Mouse (Mus musculus) hindbrain, embryonic 13.5 days (tissue): ENCODE measurements around the gene Cotl1. TPM values are rescaled to one million over a fixed set of nuclear protein-coding genes. Genes with fewer than 3 reads are reported as not detected.

Experiments
- ATAC-seq: fragments of 200-750 bp; cut with Nextera tagmentation; 2 replicates; pipeline ENCODE4 v1.8.0; 2017; ENCODE audit warnings: moderate TSS enrichment; ENCODE audit not compliant: low FRiP score
- H3K27ac ChIP-seq: fragments of 300-500 bp; sonication (generic); 2 replicates; pipeline ENCODE4 v1.5.1; 2015; ENCODE audit warnings: inconsistent platforms, mild to moderate bottlenecking, moderate library complexity
- H3K27me3 ChIP-seq: fragments of 300-500 bp; sonication (generic); 2 replicates; pipeline ENCODE4 v1.6.1; 2015; ENCODE audit warnings: mild to moderate bottlenecking, inconsistent platforms
- H3K36me3 ChIP-seq: fragments of 300-500 bp; sonication (generic); 2 replicates; pipeline ENCODE4 v1.6.1; 2015; ENCODE audit warnings: mild to moderate bottlenecking, inconsistent platforms
- H3K4me1 ChIP-seq: fragments of 300-500 bp; sonication (generic); replicated peaks from 2 replicates; pipeline ENCODE4 v1.6.1; 2015; ENCODE audit warnings: inconsistent platforms
- H3K4me2 ChIP-seq: fragments of 300-500 bp; sonication (generic); 2 replicates; pipeline ENCODE4 v1.6.1; 2015; ENCODE audit warnings: inconsistent platforms, mild to moderate bottlenecking, moderate library complexity
- H3K4me3 ChIP-seq: fragments of 300-500 bp; sonication (generic); 2 replicates; pipeline ENCODE4 v1.5.1; 2015; ENCODE audit warnings: mild to moderate bottlenecking, inconsistent platforms
- H3K9ac ChIP-seq: fragments of 300-500 bp; sonication (generic); 2 replicates; pipeline ENCODE4 v1.6.1; 2015; ENCODE audit warnings: mild to moderate bottlenecking, inconsistent platforms
- H3K9me3 ChIP-seq: fragments of 300-500 bp; sonication (generic); 2 replicates; pipeline ENCODE4 v1.6.1; 2016; ENCODE audit warnings: inconsistent platforms
- WGBS: fragments of 180-500 bp; shearing (Covaris S2); methylation state at CpG from one replicate; pipeline ENCODE4 v1.1.7; 2015; 5-methylcytosine and 5-hydroxymethylcytosine counted together
- polyA plus RNA-seq: library from polyadenylated mRNA; unstranded; fragments of >200 nt; fragmentation: Nextera tagmentation; extraction: Ambion mirVana; gene quantifications from 2 replicates; pipeline ENCODE4 v1.2.1, GENCODE M21; 2015

Cotl1 gene
- polyA plus RNA-seq, 1 experiment from 2014 or later: 106 TPM

- Histone ChIP-seq H3K4me1 (peaks cover 72% of the 10 kb centered on the region), H3K9ac (peak overlapping the region; percentile 87), H3K27ac (peak overlapping the region; percentile 88), H3K4me2 (peak overlapping the region; percentile 83), H3K27me3 (no peaks in the 10 kb centered on the region), H3K4me3 (peak overlapping the region; percentile 76), H3K36me3 (peaks cover 14% of the 10 kb centered on the region; the same call in 1 of the 2 replicates), H3K9me3 (no peaks in the 10 kb centered on the region)
- WGBS: 34% methylated on average over 10 of the region's 10 CpGs
- no peak for ATAC-seq
Observed at GRCm38 (mm10) chr8:119837553-119838071, 2.7 kb downstream of the Cotl1 start.

DNA sequence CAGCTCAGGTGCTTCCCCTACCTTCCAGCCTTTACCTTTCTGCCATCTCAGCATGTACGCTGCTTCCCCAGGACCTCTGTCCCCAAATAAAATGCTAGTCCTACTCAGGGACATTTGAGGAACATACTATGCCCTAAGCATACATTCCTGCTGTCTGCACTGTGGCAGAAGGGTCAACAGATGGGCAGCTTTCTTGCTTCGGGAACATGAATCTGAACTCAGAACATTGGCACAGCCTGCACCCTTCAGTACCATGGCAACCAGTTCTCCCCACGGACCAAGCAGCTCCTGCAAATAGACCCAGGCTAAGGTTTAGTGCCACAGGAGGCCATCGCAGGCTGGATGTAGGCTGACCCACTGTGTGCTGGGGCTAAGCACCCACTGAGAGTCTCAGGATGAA is 3.5 kb downstream of the Cotl1 start:
- Histone ChIP-seq H3K9ac (peak overlapping the region; percentile 87), H3K4me3 (peak overlapping the region; percentile 1; the same call in 1 of the 2 replicates), H3K27ac (no peak overlapping the region), H3K4me2 (peak overlapping the region; percentile 83), H3K9me3 (no peaks in the 10 kb centered on the region), H3K27me3 (no peaks in the 10 kb centered on the region), H3K36me3 (peaks cover 14% of the 10 kb centered on the region; the same call in 1 of the 2 replicates), H3K4me1 (peaks cover 80% of the 10 kb centered on the region)
- WGBS: 70% methylated on average over 4 of the region's 4 CpGs
- no peak for ATAC-seq

- H3K4me1 ChIP-seq: peaks cover 87% of the 10 kb centered on the region
- no peaks in the 10 kb centered on the region for H3K9me3 ChIP-seq
- peaks cover 14% of the 10 kb centered on the region; the same call in 1 of the 2 replicates for H3K36me3 ChIP-seq
- 92% methylated on average over 5 of the region's 5 CpGs for WGBS
- H3K9ac ChIP-seq: no peak overlapping the region
- H3K27ac ChIP-seq: no peak overlapping the region
- ATAC-seq: no peak
- no peaks in the 10 kb centered on the region for H3K27me3 ChIP-seq
- H3K4me2 ChIP-seq: no peak overlapping the region
- H3K4me3 ChIP-seq: no peak overlapping the region
Observed at GRCm38 (mm10) chr8:119835270-119835669, 5.1 kb downstream of the Cotl1 start.

- Histone ChIP-seq H3K9me3 (no peaks in the 10 kb centered on the region), H3K27ac (no peak overlapping the region), H3K9ac (no peak overlapping the region), H3K4me1 (peaks cover 92% of the 10 kb centered on the region), H3K4me3 (no peak overlapping the region), H3K36me3 (peaks cover 14% of the 10 kb centered on the region; the same call in 1 of the 2 replicates), H3K27me3 (no peaks in the 10 kb centered on the region), H3K4me2 (no peak overlapping the region)
- no peak for ATAC-seq
- 82% methylated on average over 6 of the region's 6 CpGs for WGBS
Observed at GRCm38 (mm10) chr8:119834676-119835075, 5.7 kb downstream of the Cotl1 start.

DNA sequence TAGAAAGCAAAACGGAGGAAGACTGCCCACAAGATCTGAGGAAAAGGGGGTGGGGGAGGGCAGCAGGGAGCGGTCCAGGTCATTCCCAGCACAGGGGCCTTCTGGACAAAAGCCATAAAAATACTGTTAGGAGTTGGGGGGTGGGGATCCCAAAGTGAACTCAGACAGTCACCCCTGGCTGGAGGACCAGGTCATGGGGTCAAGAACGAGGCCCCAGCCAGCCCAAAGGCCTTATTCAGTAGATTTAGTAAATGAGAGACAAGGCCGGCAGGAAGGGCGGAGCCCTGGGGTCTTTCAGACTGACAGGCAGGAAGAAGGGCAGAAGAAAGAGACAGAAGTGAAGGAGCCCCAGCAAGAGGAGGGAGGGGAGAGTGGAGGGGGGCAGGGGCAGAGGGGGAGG is 7.4 kb downstream of the Cotl1 start:
- no peaks in the 10 kb centered on the region for H3K27me3 ChIP-seq
- peak overlapping the region; percentile 82 for H3K27ac ChIP-seq
- no peak for ATAC-seq
- 7% methylated on average over 5 of the region's 5 CpGs for WGBS
- H3K9ac ChIP-seq: peak overlapping the region; percentile 21; the same call in 1 of the 2 replicates
- H3K4me2 ChIP-seq: peak overlapping the region; percentile 25; the same call in 1 of the 2 replicates
- H3K4me1 ChIP-seq: peaks cover 92% of the 10 kb centered on the region
- no peaks in the 10 kb centered on the region for H3K9me3 ChIP-seq
- peaks cover 14% of the 10 kb centered on the region; the same call in 1 of the 2 replicates for H3K36me3 ChIP-seq
- H3K4me3 ChIP-seq: no peak overlapping the region

DNA sequence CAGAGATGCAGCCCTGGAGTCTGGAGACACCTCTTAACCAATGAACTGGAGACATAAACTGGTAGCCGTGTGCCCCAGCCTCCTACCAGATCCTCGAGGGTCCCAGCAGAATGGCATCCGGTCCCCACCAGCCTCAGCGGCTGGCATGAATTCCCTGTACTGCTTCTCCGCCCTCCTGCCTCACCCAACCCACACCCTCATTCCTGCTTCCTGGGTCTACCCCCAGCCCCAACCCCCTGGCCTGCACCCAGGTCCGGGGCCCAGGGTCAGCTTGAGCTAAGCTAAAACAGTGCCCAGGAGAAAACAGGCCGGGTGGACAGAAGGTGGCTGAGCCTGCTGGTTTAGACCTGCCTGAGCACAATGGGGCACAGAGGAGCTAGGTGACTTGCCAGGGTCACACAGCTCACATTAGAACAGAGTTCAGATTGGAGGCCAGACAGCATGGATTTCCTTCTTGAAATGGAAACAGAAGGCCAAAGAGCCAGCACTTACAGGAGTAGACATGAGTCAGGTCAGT is 8.2 kb downstream of the Cotl1 start:
- Histone ChIP-seq H3K9ac (peak overlapping the region; percentile 21), H3K27ac (peak overlapping the region; percentile 82), H3K9me3 (no peaks in the 10 kb centered on the region), H3K4me1 (peaks cover 92% of the 10 kb centered on the region), H3K27me3 (no peaks in the 10 kb centered on the region), H3K4me2 (peak overlapping the region; percentile 42), H3K4me3 (no peak overlapping the region; the same call in 1 of the 2 replicates), H3K36me3 (peaks cover 14% of the 10 kb centered on the region; the same call in 1 of the 2 replicates)
- 0 out of 2 replicates have a peak, but pooled peaks have one; percentile 18 for ATAC-seq
- 61% methylated on average over 7 of the region's 7 CpGs for WGBS

DNA sequence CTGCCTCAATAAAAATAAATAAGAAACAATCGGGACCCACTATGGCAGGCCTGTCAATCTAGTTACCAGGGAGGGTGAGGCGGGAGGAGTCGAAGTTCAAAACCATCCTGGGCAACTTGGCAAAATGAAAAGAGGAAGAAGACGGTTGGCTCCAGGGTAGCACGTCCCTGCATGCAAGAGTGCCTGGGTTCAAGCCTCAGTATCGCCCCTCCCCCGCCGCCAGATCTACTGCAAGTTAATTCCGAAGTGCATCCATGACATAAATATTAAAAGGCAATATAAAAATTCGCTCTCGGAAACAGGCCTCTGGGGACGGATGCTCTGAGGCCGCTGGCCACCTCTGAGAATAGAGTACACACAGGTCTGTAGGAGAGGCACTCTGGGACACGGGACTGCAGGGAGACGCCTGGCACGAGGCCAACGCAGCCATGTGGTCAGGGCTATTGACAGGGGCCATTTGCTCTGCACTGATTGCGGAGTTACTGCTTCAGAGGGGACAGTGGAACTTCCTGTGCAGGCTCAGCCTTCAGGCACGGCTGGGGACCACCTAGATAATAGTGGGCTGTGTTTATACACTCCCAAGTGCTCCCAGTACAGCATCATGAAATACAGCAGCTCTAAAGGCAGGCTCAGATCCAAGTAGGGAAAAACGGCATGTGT is 8.9 kb downstream of the Cotl1 start:
- Histone ChIP-seq H3K4me2 (peak overlapping the region; percentile 42), H3K9me3 (no peaks in the 10 kb centered on the region), H3K4me1 (peaks cover 92% of the 10 kb centered on the region), H3K36me3 (peaks cover 10% of the 10 kb centered on the region; the same call in 1 of the 2 replicates), H3K27ac (peak overlapping the region; percentile 82), H3K9ac (peak overlapping the region; percentile 21), H3K4me3 (no peak overlapping the region; the same call in 1 of the 2 replicates), H3K27me3 (no peaks in the 10 kb centered on the region)
- peak; percentile 53 for ATAC-seq
- 23% methylated on average over 20 of the region's 20 CpGs for WGBS

DNA sequence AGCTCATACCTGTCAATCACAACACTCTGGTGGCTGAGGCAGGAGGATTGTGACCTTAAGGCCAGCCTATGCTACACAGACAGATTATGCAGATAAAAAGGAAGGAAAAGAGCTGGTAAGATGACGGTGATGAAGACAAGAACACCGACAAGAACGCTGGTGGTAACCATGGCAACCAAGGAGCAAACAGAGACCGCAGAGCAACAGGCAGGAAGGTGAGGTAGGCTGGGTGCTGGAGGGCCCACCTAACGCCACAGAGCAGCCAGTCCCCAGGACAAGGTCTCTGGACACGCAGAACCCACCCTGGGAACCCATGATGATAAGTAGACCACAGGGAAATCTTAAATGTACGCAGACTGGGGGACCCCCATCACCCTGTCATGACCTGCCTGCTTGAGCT is 9.8 kb downstream of the Cotl1 start:
- 50% methylated on average over 7 of the region's 7 CpGs for WGBS
- H3K27me3 ChIP-seq: no peaks in the 10 kb centered on the region
- ATAC-seq: no peak
- H3K9ac ChIP-seq: no peak overlapping the region
- no peak overlapping the region for H3K4me3 ChIP-seq
- peaks cover 9% of the 10 kb centered on the region; the same call in 1 of the 2 replicates for H3K36me3 ChIP-seq
- H3K9me3 ChIP-seq: no peaks in the 10 kb centered on the region
- H3K4me1 ChIP-seq: peaks cover 88% of the 10 kb centered on the region
- H3K4me2 ChIP-seq: peak overlapping the region; percentile 3; the same call in 1 of the 2 replicates
- peak overlapping the region; percentile 82 for H3K27ac ChIP-seq

GRCm38 (mm10) chr8:119829870-119830580 is 10.3 kb downstream of the Cotl1 start:
- Histone ChIP-seq H3K36me3 (peaks cover 6% of the 10 kb centered on the region; the same call in 1 of the 2 replicates), H3K4me3 (no peak overlapping the region), H3K4me2 (0 out of 2 replicates have a peak overlapping the region, but pooled peaks have one; percentile 3), H3K4me1 (peaks cover 84% of the 10 kb centered on the region), H3K9me3 (no peaks in the 10 kb centered on the region), H3K9ac (no peak overlapping the region), H3K27ac (peak overlapping the region; percentile 82), H3K27me3 (no peaks in the 10 kb centered on the region)
- 35% methylated on average over 16 of the region's 16 CpGs for WGBS
- ATAC-seq: no peak

- Histone ChIP-seq H3K9me3 (no peaks in the 10 kb centered on the region), H3K4me1 (peaks cover 86% of the 10 kb centered on the region), H3K27me3 (no peaks in the 10 kb centered on the region), H3K4me2 (no peak overlapping the region), H3K4me3 (no peak overlapping the region), H3K9ac (0 out of 2 replicates have a peak overlapping the region, but pooled peaks have one; percentile 29), H3K27ac (peak overlapping the region; percentile 82), H3K36me3 (0 out of 2 replicates have a peak, but pooled peaks cover 1% of the 10 kb centered on the region)
- WGBS: 74% methylated on average over 13 of the region's 13 CpGs
- no peak for ATAC-seq
Observed at GRCm38 (mm10) chr8:119829420-119829819, 10.9 kb downstream of the Cotl1 start.

GRCm38 (mm10) chr8:119829015-119829414 is 11.3 kb downstream of the Cotl1 start:
- H3K36me3 ChIP-seq: no peaks in the 10 kb centered on the region
- H3K27me3 ChIP-seq: no peaks in the 10 kb centered on the region
- H3K9me3 ChIP-seq: no peaks in the 10 kb centered on the region
- H3K9ac ChIP-seq: peak overlapping the region; percentile 29; the same call in 1 of the 2 replicates
- 54% methylated on average over 10 of the region's 10 CpGs for WGBS
- peak overlapping the region; percentile 82; the same call in 1 of the 2 replicates for H3K27ac ChIP-seq
- 0 out of 2 replicates have a peak overlapping the region, but pooled peaks have one; percentile 6 for H3K4me2 ChIP-seq
- H3K4me1 ChIP-seq: peaks cover 90% of the 10 kb centered on the region
- ATAC-seq: no peak
- no peak overlapping the region for H3K4me3 ChIP-seq

DNA sequence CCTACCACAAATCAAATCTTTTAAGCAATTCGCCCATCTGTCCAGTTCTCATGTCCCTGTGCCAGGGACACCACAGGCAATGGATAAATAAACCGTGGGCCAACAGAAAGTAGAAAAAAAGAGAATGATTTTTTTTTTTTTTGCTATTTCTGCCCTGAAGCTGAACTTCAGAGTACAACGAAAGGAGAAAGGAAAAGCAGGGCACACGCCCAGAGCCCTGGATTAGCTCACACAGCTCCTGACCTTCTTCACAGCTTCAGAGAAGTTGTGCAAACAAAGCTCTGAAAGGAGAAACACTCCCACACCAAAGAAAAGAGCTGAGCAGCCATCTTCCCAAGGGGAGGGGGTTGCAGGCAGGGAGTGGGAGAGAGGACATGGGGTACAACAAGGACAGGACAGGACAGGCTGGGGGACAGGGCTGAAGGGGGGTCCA is 12.6 kb downstream of the Cotl1 start:
- peaks cover 82% of the 10 kb centered on the region for H3K4me1 ChIP-seq
- no peak for ATAC-seq
- WGBS: 43% methylated on average over 4 of the region's 4 CpGs
- H3K9ac ChIP-seq: no peak overlapping the region
- no peak overlapping the region for H3K4me2 ChIP-seq
- H3K9me3 ChIP-seq: no peaks in the 10 kb centered on the region
- peak overlapping the region; percentile 82; the same call in 1 of the 2 replicates for H3K27ac ChIP-seq
- peaks cover 2% of the 10 kb centered on the region; the same call in 1 of the 2 replicates for H3K36me3 ChIP-seq
- no peak overlapping the region for H3K4me3 ChIP-seq
- H3K27me3 ChIP-seq: no peaks in the 10 kb centered on the region
